Mouse (Mus musculus) hindbrain, postnatal 0 days (tissue): ENCODE data around the gene Adam30. TPM values are rescaled to one million over a fixed set of nuclear protein-coding genes. Genes with fewer than 3 reads are reported as not detected.

Source experiments
- ATAC-seq: fragments of 200-750 bp; cut with Nextera tagmentation; 2 replicates; pipeline ENCODE4 v1.8.0; 2017; ENCODE audit warnings: mild to moderate bottlenecking, moderate TSS enrichment, moderate library complexity
- DNase-seq: peaks from one replicate; pipeline ENCODE4 v3.0.0-alpha.2; 2015; ENCODE audit warnings: low spot score
- H3K27ac ChIP-seq: fragments of 300-500 bp; sonication (generic); 2 replicates; pipeline ENCODE4 v1.5.1; 2014; ENCODE audit warnings: mild to moderate bottlenecking
- H3K27me3 ChIP-seq: fragments of 300-500 bp; sonication (generic); 2 replicates; pipeline ENCODE4 v1.6.1; 2014; ENCODE audit warnings: low read length, mixed read lengths; ENCODE audit not compliant: insufficient read depth
- H3K36me3 ChIP-seq: fragments of 300-500 bp; sonication (generic); 2 replicates; pipeline ENCODE4 v1.6.1; 2014; ENCODE audit warnings: low read length, mixed read lengths; ENCODE audit not compliant: insufficient read depth
- H3K4me1 ChIP-seq: fragments of 300-500 bp; sonication (generic); 2 replicates; pipeline ENCODE4 v1.6.1; 2014; ENCODE audit warnings: antibody characterized with exemption, low read length, mixed read lengths; ENCODE audit not compliant: insufficient read depth
- H3K4me2 ChIP-seq: fragments of 300-500 bp; sonication (generic); 2 replicates; pipeline ENCODE4 v1.6.1; 2014; ENCODE audit warnings: low read depth, mild to moderate bottlenecking, low read length, moderate library complexity, mixed read lengths
- H3K4me3 ChIP-seq: fragments of 300-500 bp; sonication (generic); 2 replicates; pipeline ENCODE4 v1.5.1; 2014; ENCODE audit warnings: low read length
- H3K9ac ChIP-seq: fragments of 300-500 bp; sonication (generic); replicated peaks from 2 replicates; pipeline ENCODE4 v1.6.1; 2014; ENCODE audit warnings: mild to moderate bottlenecking, low read length, moderate library complexity, mixed read lengths
- H3K9me3 ChIP-seq: fragments of 300-500 bp; sonication (generic); 2 replicates; pipeline ENCODE4 v1.6.1; 2016; ENCODE audit warnings: low read length, mixed read lengths
- CTCF ChIP-seq: IDR thresholded peaks from 2 replicates; pipeline ENCODE4 v1.5.1; 2016; ENCODE audit warnings: antibody characterized with exemption, control low read depth, low read depth
- WGBS: fragments of 180-500 bp; shearing (Covaris S2); extraction: QIAGEN DNeasy Blood & Tissue Kit; methylation state at CpG from one replicate; pipeline ENCODE4 v1.1.7; 2014; 5-methylcytosine and 5-hydroxymethylcytosine counted together
- polyA plus RNA-seq: library from polyadenylated mRNA; unstranded; fragments of >200 nt; fragmentation: Nextera tagmentation; extraction: Ambion mirVana; gene quantifications from 2 replicates; pipeline ENCODE4 v1.2.1, GENCODE M21; 2015
- total RNA-seq: library from RNA; depleted of rRNA; stranded (reverse); fragments of >200 nt; gene quantifications from 2 replicates; pipeline ENCODE4 v1.2.3, GENCODE M21; 2014; rRNA removed

Gene Adam30
- total and polyA plus RNA-seq, 2 experiments from 2014 or later: 0.10 TPM; not detected in 1

- no peak overlapping the region for H3K4me2 ChIP-seq
- H3K36me3 ChIP-seq: no peaks in the 10 kb centered on the region
- no peaks in the 10 kb centered on the region for H3K9me3 ChIP-seq
- no peak overlapping the region for H3K27ac ChIP-seq
- ATAC-seq: no peak
- TF ChIP-seq CTCF: no peak
- H3K27me3 ChIP-seq: no peaks in the 10 kb centered on the region
- WGBS: 67% methylated on average over 5 of the region's 5 CpGs
- H3K4me3 ChIP-seq: no peak overlapping the region
- no peak for DNase-seq
- H3K4me1 ChIP-seq: peaks cover 5% of the 10 kb centered on the region; the same call in 1 of the 2 replicates
- H3K9ac ChIP-seq: no peak overlapping the region
Observed at GRCm38 (mm10) chr3:98203282-98203681, 42.9 kb downstream of the Adam30 start.

GRCm38 (mm10) chr3:98206977-98207376 lies 46.5 kb downstream of the Adam30 start:
- Histone ChIP-seq H3K36me3 (no peaks in the 10 kb centered on the region), H3K9ac (no peak overlapping the region), H3K27me3 (no peaks in the 10 kb centered on the region), H3K9me3 (no peaks in the 10 kb centered on the region), H3K4me2 (no peak overlapping the region), H3K4me3 (no peak overlapping the region), H3K4me1 (no peaks in the 10 kb centered on the region), H3K27ac (no peak overlapping the region)
- TF ChIP-seq CTCF: no peak
- 79% methylated on average over 3 of the region's 3 CpGs for WGBS
- ATAC-seq (no peak), DNase-seq (no peak)

GRCm38 (mm10) chr3:98209161-98209560 lies 48.7 kb downstream of the Adam30 start:
- no peak for TF ChIP-seq CTCF
- H3K9me3 ChIP-seq: no peaks in the 10 kb centered on the region
- H3K4me2 ChIP-seq: no peak overlapping the region
- no peak overlapping the region for H3K27ac ChIP-seq
- DNase-seq (no peak), ATAC-seq (no peak)
- WGBS: 78% methylated on average over 4 of the region's 4 CpGs
- H3K36me3 ChIP-seq: no peaks in the 10 kb centered on the region
- H3K9ac ChIP-seq: no peak overlapping the region
- H3K4me1 ChIP-seq: no peaks in the 10 kb centered on the region
- H3K4me3 ChIP-seq: no peak overlapping the region
- no peaks in the 10 kb centered on the region for H3K27me3 ChIP-seq

- H3K27ac ChIP-seq: peak overlapping the region; percentile 54; the same call in 1 of the 2 replicates
- H3K4me2 ChIP-seq: no peak overlapping the region
- no peak for TF ChIP-seq CTCF
- H3K4me3 ChIP-seq: no peak overlapping the region
- no peaks in the 10 kb centered on the region for H3K27me3 ChIP-seq
- no peaks in the 10 kb centered on the region for H3K9me3 ChIP-seq
- 57% methylated on average over 10 of the region's 10 CpGs for WGBS
- H3K36me3 ChIP-seq: no peaks in the 10 kb centered on the region
- H3K9ac ChIP-seq: no peak overlapping the region
- ATAC-seq (no peak), DNase-seq (no peak)
- no peaks in the 10 kb centered on the region for H3K4me1 ChIP-seq
Observed at GRCm38 (mm10) chr3:98210860-98211259, 50.4 kb downstream of the Adam30 start.

GRCm38 (mm10) chr3:98211301-98212081 lies 51.1 kb downstream of the Adam30 start:
- peak; percentile 68 for DNase-seq
- no peak overlapping the region for H3K4me3 ChIP-seq
- no peaks in the 10 kb centered on the region for H3K9me3 ChIP-seq
- peak overlapping the region; percentile 54; the same call in 1 of the 2 replicates for H3K27ac ChIP-seq
- 42% methylated on average over 7 of the region's 7 CpGs for WGBS
- no peaks in the 10 kb centered on the region for H3K4me1 ChIP-seq
- no peak for TF ChIP-seq CTCF
- H3K9ac ChIP-seq: no peak overlapping the region
- 0 out of 2 replicates have a peak, but pooled peaks have one; percentile 58 for ATAC-seq
- no peaks in the 10 kb centered on the region for H3K36me3 ChIP-seq
- no peaks in the 10 kb centered on the region for H3K27me3 ChIP-seq
- no peak overlapping the region for H3K4me2 ChIP-seq

Other genes with a start within 250 kb of the Adam30 start
- gene Notch2, start 147.1 kb upstream of the Adam30 start, total RNA-seq: 37.7 and 44.9 TPM in 2 replicates
- 9.5 and 9.9 TPM in 2 replicates for gene Notch2, start 147.1 kb upstream of the Adam30 start, polyA plus RNA-seq
- not detected in 2 replicates for gene Reg4, start 61.5 kb downstream of the Adam30 start, total RNA-seq
- 0.19 TPM in 1 of 2 replicates, not detected in the other for gene Reg4, start 61.5 kb downstream of the Adam30 start, polyA plus RNA-seq
- gene Hmgcs2, start 119.8 kb downstream of the Adam30 start, total RNA-seq: 23.9 and 30.5 TPM in 2 replicates
- gene Hmgcs2, start 119.8 kb downstream of the Adam30 start, polyA plus RNA-seq: 40.2 and 42.2 TPM in 2 replicates
- 348 and 370 TPM in 2 replicates for gene Phgdh, start 179.4 kb downstream of the Adam30 start, total RNA-seq
- gene Phgdh, start 179.4 kb downstream of the Adam30 start, polyA plus RNA-seq: 261 and 279 TPM in 2 replicates
- 29.1 and 29.6 TPM in 2 replicates for gene Zfp697, start 221.8 kb downstream of the Adam30 start, total RNA-seq
- 15.3 and 17.3 TPM in 2 replicates for gene Zfp697, start 221.8 kb downstream of the Adam30 start, polyA plus RNA-seq